Mouse (Mus musculus) midbrain, embryonic 14.5 days (tissue): ENCODE measurements around the gene Rasgrp2. TPM values are rescaled to one million over a fixed set of nuclear protein-coding genes. Genes with fewer than 3 reads are reported as not detected.
A peak's percentile ranks its signal among the peaks of the same experiment; 100 is the strongest.

Source experiments
- ATAC-seq: fragments of 200-750 bp; cut with Nextera tagmentation; 2 replicates; pipeline ENCODE4 v1.8.0; 2017; ENCODE audit warnings: moderate number of reproducible peaks, moderate library complexity; ENCODE audit not compliant: low FRiP score, low TSS enrichment
- DNase-seq: peaks from one replicate; pipeline ENCODE4 v3.0.0-alpha.2; 2015
- H3K27ac ChIP-seq: fragments of 300-500 bp; sonication (generic); replicated peaks from 2 replicates; pipeline ENCODE4 v1.5.1; 2014; ENCODE audit warnings: mild to moderate bottlenecking, low read depth, low read length, moderate library complexity
- H3K27me3 ChIP-seq: fragments of 300-500 bp; sonication (generic); 2 replicates; pipeline ENCODE4 v1.6.1; 2014; ENCODE audit warnings: low read length, control low read depth, mixed read lengths; ENCODE audit not compliant: control insufficient read depth, insufficient read depth
- H3K36me3 ChIP-seq: fragments of 300-500 bp; sonication (generic); 2 replicates; pipeline ENCODE4 v1.6.1; 2014; ENCODE audit warnings: low read length, control low read depth; ENCODE audit not compliant: control insufficient read depth, insufficient read depth
- H3K4me1 ChIP-seq: fragments of 300-500 bp; sonication (generic); 2 replicates; pipeline ENCODE4 v1.6.1; 2014; ENCODE audit warnings: mild to moderate bottlenecking, antibody characterized with exemption, low read length, control low read depth; ENCODE audit not compliant: control insufficient read depth, insufficient read depth
- H3K4me2 ChIP-seq: fragments of 300-500 bp; sonication (generic); 2 replicates; pipeline ENCODE4 v1.6.1; 2014; ENCODE audit warnings: mild to moderate bottlenecking, low read length, moderate library complexity
- H3K4me3 ChIP-seq: fragments of 300-500 bp; sonication (generic); replicated peaks from 2 replicates; pipeline ENCODE4 v1.5.1; 2014; ENCODE audit warnings: low read depth, low read length
- H3K9ac ChIP-seq: fragments of 300-500 bp; sonication (generic); replicated peaks from 2 replicates; pipeline ENCODE4 v1.6.1; 2014; ENCODE audit warnings: mild to moderate bottlenecking, low read length, moderate library complexity
- H3K9me3 ChIP-seq: fragments of 300-500 bp; sonication (generic); 2 replicates; pipeline ENCODE4 v1.6.1; 2016; ENCODE audit warnings: low read length, control low read depth, mixed read lengths; ENCODE audit not compliant: control insufficient read depth
- WGBS: fragments of 180-500 bp; shearing (Covaris S2); extraction: QIAGEN DNeasy Blood & Tissue Kit; methylation state at CpG from one replicate; pipeline ENCODE4 v1.1.7; 2014; 5-methylcytosine and 5-hydroxymethylcytosine counted together
- polyA plus RNA-seq: library from polyadenylated mRNA; unstranded; fragments of >200 nt; fragmentation: Nextera tagmentation; extraction: Ambion mirVana; gene quantifications from 2 replicates; pipeline ENCODE4 v1.2.1, GENCODE M21; 2014

Gene Rasgrp2
- polyA plus RNA-seq, 1 experiment from 2014 or later, result 32.9 TPM

DNA sequence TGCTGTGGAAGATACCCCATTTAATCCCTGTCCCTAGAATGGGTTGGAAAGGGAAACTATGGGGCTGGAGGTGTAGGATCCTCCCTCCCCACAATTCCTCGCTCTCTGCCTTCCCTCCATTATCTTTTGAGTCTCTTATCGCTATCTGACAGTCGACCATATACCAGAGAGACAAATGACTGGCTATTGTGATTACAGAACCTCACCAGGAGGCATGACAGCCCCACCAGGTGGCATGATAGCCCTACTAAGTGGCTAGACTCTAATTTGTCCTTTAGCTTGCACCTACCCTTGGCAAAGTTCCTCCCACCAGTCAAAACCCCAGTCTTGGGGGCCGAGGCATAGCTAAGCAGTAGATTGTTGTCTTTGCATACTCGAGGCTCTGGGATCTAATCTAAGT, 49.6 kb downstream of the Rasgrp2 start:
- Histone ChIP-seq H3K4me3 (no peak overlapping the region), H3K36me3 (no peaks in the 10 kb centered on the region; the same call in 1 of the 2 replicates), H3K27ac (peak overlapping the region; percentile 78), H3K9me3 (no peaks in the 10 kb centered on the region), H3K27me3 (no peaks in the 10 kb centered on the region), H3K4me1 (peaks cover 89% of the 10 kb centered on the region), H3K9ac (no peak overlapping the region; the same call in 1 of the 2 replicates), H3K4me2 (peak overlapping the region; percentile 26; the same call in 1 of the 2 replicates)
- DNase-seq (no peak), ATAC-seq (no peak)
- 48% methylated on average over 5 of the region's 5 CpGs for WGBS

- peaks cover 2% of the 10 kb centered on the region for H3K36me3 ChIP-seq
- H3K4me3 ChIP-seq, result no peak overlapping the region
- no peak overlapping the region for H3K9ac ChIP-seq
- no peak overlapping the region for H3K4me2 ChIP-seq
- ATAC-seq (no peak), DNase-seq (no peak)
- no peaks in the 10 kb centered on the region for H3K27me3 ChIP-seq
- 72% methylated on average over 7 of the region's 7 CpGs for WGBS
- H3K9me3 ChIP-seq, result no peaks in the 10 kb centered on the region
- peaks cover 89% of the 10 kb centered on the region for H3K4me1 ChIP-seq
- H3K27ac ChIP-seq, result no peak overlapping the region
These were observed 50.7 kb downstream of the Rasgrp2 start for GRCm38 (mm10) chr19:6449841-6450240.

GRCm38 (mm10) chr19:6452030-6452494, 52.9 kb downstream of the Rasgrp2 start:
- peak overlapping the region; percentile 86 for H3K27ac ChIP-seq
- H3K36me3 ChIP-seq, result peaks cover 13% of the 10 kb centered on the region
- no peak overlapping the region; the same call in 1 of the 2 replicates for H3K9ac ChIP-seq
- DNase-seq (peak; percentile 89), ATAC-seq (peak; percentile 70; the same call in 1 of the 2 replicates)
- no peaks in the 10 kb centered on the region for H3K27me3 ChIP-seq
- no peak overlapping the region for H3K4me3 ChIP-seq
- H3K4me1 ChIP-seq, result peaks cover 67% of the 10 kb centered on the region
- WGBS, result 16% methylated on average over 6 of the region's 6 CpGs
- no peaks in the 10 kb centered on the region for H3K9me3 ChIP-seq
- peak overlapping the region; percentile 20; the same call in 1 of the 2 replicates for H3K4me2 ChIP-seq

DNA sequence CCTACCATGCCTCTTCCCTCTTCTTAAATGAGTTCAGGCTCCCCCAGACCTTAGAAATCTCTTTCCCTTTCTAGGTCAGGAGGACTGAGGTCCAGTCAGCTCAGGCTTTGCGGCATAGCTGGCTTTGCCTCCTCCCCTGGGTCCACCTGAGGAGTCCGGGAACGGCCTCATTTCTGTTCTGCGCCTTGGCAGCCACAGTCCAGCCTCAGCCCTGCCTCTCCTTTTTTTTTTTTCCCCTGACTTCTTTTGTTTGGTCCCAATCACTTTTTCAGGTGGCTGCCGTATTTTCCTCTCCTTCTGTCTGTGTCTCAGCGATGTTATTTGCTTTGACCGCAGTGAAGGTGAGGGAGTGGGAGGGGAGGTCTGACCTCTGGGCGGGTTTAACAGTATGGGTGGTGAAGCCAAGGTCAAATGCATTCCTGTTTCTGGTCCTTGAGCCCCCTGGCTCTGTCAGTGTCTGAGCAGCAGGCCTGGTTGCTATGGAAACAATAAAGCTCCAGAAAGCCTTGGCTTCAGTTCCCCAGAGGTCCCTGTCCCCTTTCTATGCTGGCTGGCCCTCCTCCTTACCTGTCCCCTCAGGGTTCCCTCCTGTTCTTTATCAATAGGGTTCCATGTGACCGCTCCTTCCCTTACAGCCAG, 53.7 kb downstream of the Rasgrp2 start:
- Histone ChIP-seq H3K9me3 (no peaks in the 10 kb centered on the region), H3K4me1 (peaks cover 60% of the 10 kb centered on the region), H3K4me3 (no peak overlapping the region), H3K9ac (peak overlapping the region; percentile 13; the same call in 1 of the 2 replicates), H3K27me3 (no peaks in the 10 kb centered on the region), H3K36me3 (peaks cover 20% of the 10 kb centered on the region), H3K27ac (peak overlapping the region; percentile 86), H3K4me2 (peak overlapping the region; percentile 20; the same call in 1 of the 2 replicates)
- DNase-seq (peak; percentile 82), ATAC-seq (no peak; the same call in 1 of the 2 replicates)
- WGBS, result 19% methylated on average over 9 of the region's 9 CpGs

- peaks cover 25% of the 10 kb centered on the region for H3K36me3 ChIP-seq
- peak overlapping the region; percentile 86 for H3K27ac ChIP-seq
- H3K4me2 ChIP-seq, result no peak overlapping the region
- no peak overlapping the region for H3K4me3 ChIP-seq
- DNase-seq, result peak; percentile 56
- H3K9ac ChIP-seq, result no peak overlapping the region; the same call in 1 of the 2 replicates
- no peaks in the 10 kb centered on the region for H3K27me3 ChIP-seq
- 56% methylated on average over 8 of the region's 8 CpGs for WGBS
- no peaks in the 10 kb centered on the region for H3K9me3 ChIP-seq
- peaks cover 54% of the 10 kb centered on the region for H3K4me1 ChIP-seq
- 0 out of 2 replicates have a peak, but pooled peaks have one; percentile 38 for ATAC-seq
These were observed 54.2 kb downstream of the Rasgrp2 start for GRCm38 (mm10) chr19:6453349-6453748.

- H3K9me3 ChIP-seq, result no peaks in the 10 kb centered on the region
- H3K9ac ChIP-seq, result no peak overlapping the region
- H3K27ac ChIP-seq, result peak overlapping the region; percentile 86
- H3K4me2 ChIP-seq, result no peak overlapping the region
- 64% methylated on average over 10 of the region's 10 CpGs for WGBS
- no peak overlapping the region for H3K4me3 ChIP-seq
- H3K4me1 ChIP-seq, result peaks cover 46% of the 10 kb centered on the region
- DNase-seq (no peak), ATAC-seq (no peak)
- H3K27me3 ChIP-seq, result no peaks in the 10 kb centered on the region
- peaks cover 28% of the 10 kb centered on the region for H3K36me3 ChIP-seq
These were observed 55.0 kb downstream of the Rasgrp2 start for GRCm38 (mm10) chr19:6454041-6454720.

DNA sequence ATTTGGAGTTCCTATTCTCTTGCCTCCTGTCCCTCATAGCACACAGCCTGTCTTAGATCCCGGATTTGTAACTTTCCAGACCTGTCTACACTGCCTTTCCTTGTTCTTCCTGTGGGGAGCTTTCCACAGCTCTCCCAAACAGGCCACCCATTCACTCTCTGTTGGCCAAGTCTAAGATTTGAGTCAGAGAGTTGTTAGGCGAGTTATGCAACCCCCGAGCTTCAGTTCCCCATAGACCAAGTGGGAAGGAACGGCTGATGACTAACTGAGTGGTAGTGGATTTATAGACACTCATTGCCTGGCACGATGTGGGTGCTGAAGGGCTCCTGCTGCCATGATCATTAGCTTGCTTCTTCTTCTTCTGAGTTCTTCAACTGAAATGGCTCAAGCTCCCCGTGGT, 60.4 kb downstream of the Rasgrp2 start:
- no peaks in the 10 kb centered on the region for H3K9me3 ChIP-seq
- no peak overlapping the region for H3K4me3 ChIP-seq
- H3K4me2 ChIP-seq, result no peak overlapping the region
- no peak for ATAC-seq
- no peak overlapping the region for H3K9ac ChIP-seq
- peaks cover 23% of the 10 kb centered on the region for H3K4me1 ChIP-seq
- no peak overlapping the region for H3K27ac ChIP-seq
- H3K36me3 ChIP-seq, result peaks cover 42% of the 10 kb centered on the region
- no peak for DNase-seq
- 92% methylated on average over 6 of the region's 6 CpGs for WGBS
- H3K27me3 ChIP-seq, result no peaks in the 10 kb centered on the region

DNA sequence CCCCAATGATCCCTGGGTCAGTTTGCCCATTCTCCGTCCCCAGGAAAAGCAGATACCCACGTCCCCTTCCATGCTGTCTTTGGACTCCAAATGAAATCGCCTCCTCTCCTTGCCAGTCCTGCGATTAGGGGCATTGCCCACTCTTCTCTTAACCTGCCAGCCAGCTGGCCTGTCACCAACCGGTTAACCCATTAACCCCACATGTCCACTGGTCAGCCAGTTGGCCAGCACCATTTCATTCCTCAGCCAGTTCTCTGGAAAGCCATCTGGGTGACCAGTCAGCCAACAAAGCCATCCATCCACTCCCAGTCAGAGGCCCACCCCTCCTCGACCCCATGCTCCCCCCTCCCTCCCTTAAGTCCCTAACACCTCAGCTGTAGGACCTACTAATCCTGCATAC, 63.7 kb downstream of the Rasgrp2 start:
- Histone ChIP-seq H3K9me3 (no peaks in the 10 kb centered on the region), H3K27ac (no peak overlapping the region), H3K4me2 (no peak overlapping the region), H3K4me1 (peaks cover 32% of the 10 kb centered on the region), H3K4me3 (no peak overlapping the region), H3K36me3 (peaks cover 22% of the 10 kb centered on the region), H3K27me3 (no peaks in the 10 kb centered on the region), H3K9ac (no peak overlapping the region)
- 44% methylated on average over 6 of the region's 6 CpGs for WGBS
- no peak for ATAC-seq
- DNase-seq, result no peak
